Mouse (Mus musculus) neural tube, embryonic 14.5 days (tissue): Measurements from ENCODE around the gene Cldn10. TPM values are rescaled to one million over a fixed set of nuclear protein-coding genes. Genes with fewer than 3 reads are reported as not detected.

Experiments
- ATAC-seq: fragments of 200-750 bp; cut with Nextera tagmentation; 2 replicates; pipeline ENCODE4 v1.8.0; 2017; ENCODE audit warnings: low read depth, mild to moderate bottlenecking, moderate TSS enrichment, moderate library complexity
- H3K27ac ChIP-seq: fragments of 300-500 bp; sonication (generic); 2 replicates; pipeline ENCODE4 v1.5.1; 2014; ENCODE audit warnings: low read depth, mild to moderate bottlenecking, control low read depth, low read length, moderate library complexity, mixed read lengths
- H3K27me3 ChIP-seq: fragments of 300-500 bp; sonication (generic); 2 replicates; pipeline ENCODE4 v1.6.1; 2014; ENCODE audit warnings: low read length; ENCODE audit not compliant: control insufficient read depth, insufficient read depth
- H3K36me3 ChIP-seq: fragments of 300-500 bp; sonication (generic); 2 replicates; pipeline ENCODE4 v1.6.1; 2014; ENCODE audit warnings: low read length, mixed read lengths; ENCODE audit not compliant: control insufficient read depth, insufficient read depth
- H3K4me1 ChIP-seq: fragments of 300-500 bp; sonication (generic); 2 replicates; pipeline ENCODE4 v1.6.1; 2014; ENCODE audit warnings: low read length; ENCODE audit not compliant: control insufficient read depth, insufficient read depth
- H3K4me2 ChIP-seq: fragments of 300-500 bp; sonication (generic); 2 replicates; pipeline ENCODE4 v1.6.1; 2014; ENCODE audit warnings: mild to moderate bottlenecking, low read depth, low read length, control low read depth
- H3K4me3 ChIP-seq: fragments of 300-500 bp; sonication (generic); 2 replicates; pipeline ENCODE4 v1.5.1; 2014; ENCODE audit warnings: low read depth, low read length, control low read depth, mixed read lengths
- H3K9ac ChIP-seq: fragments of 300-500 bp; sonication (generic); replicated peaks from 2 replicates; pipeline ENCODE4 v1.6.1; 2014; ENCODE audit warnings: low read depth, mild to moderate bottlenecking, control low read depth, low read length, mixed read lengths
- H3K9me3 ChIP-seq: fragments of 300-500 bp; sonication (generic); 2 replicates; pipeline ENCODE4 v1.6.1; 2016; ENCODE audit warnings: low read length; ENCODE audit not compliant: control insufficient read depth
- WGBS: fragments of 180-500 bp; shearing (Covaris S2); extraction: QIAGEN DNeasy Blood & Tissue Kit; methylation state at CpG from one replicate; pipeline ENCODE4 v1.1.7; 2014; 5-methylcytosine and 5-hydroxymethylcytosine counted together
- polyA plus RNA-seq: library from polyadenylated mRNA; unstranded; fragments of >200 nt; fragmentation: Nextera tagmentation; extraction: Ambion mirVana; gene quantifications from 2 replicates; pipeline ENCODE4 v1.2.1, GENCODE M21; 2014

The Cldn10 gene
- polyA plus RNA-seq, 1 experiment from 2014 or later, result 1.7 TPM

DNA sequence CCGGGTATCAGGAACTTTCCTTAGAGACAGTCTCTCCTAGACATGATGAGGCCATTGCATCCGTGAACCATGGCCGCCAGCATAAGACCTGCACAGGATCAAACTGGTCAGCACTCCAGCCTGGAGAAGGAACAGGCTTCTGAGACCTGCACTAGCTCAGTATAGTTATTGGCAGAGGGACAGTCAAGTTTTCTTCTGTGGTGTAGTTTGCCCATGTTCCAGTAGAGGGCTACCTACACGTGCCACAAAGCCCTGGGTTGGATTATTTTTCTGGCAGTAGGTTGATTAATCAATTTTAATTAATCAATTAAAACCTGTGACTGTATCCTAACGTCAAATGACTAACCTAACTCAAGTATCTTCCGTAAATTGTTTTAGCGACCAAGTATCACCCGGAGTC lies 131.3 kb downstream of the Cldn10 start:
- Histone ChIP-seq H3K36me3 (peaks cover 12% of the 10 kb centered on the region), H3K27ac (no peak overlapping the region)
- WGBS, result 69% methylated on average over 8 of the region's 8 CpGs

DNA sequence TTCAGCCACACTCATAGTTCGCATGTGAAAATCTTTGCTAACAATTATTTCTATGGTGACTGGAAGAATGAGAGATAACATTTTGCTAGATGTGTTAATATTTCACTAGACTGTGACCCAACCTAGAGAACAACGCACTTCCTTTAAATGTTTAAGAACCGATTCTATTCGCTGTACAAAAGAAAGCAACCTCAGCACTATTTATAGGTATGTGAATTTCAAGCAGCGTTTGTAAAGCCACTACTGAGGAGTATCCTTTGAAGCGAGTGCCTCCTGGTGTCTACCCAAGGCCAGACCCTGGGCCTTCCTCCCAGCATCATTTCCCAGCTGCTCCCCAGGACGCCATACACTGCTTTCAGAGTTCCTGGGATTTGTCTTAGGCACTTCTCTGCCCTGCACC lies 132.9 kb downstream of the Cldn10 start:
- no peak overlapping the region for H3K9ac ChIP-seq
- peak overlapping the region; percentile 78; the same call in 1 of the 2 replicates for H3K4me2 ChIP-seq
- 0 out of 2 replicates have a peak overlapping the region, but pooled peaks have one; percentile 5 for H3K4me3 ChIP-seq
- H3K36me3 ChIP-seq, result peaks cover 4% of the 10 kb centered on the region; the same call in 1 of the 2 replicates
- ATAC-seq, result no peak
- H3K4me1 ChIP-seq, result peaks cover 41% of the 10 kb centered on the region
- H3K27me3 ChIP-seq, result no peaks in the 10 kb centered on the region
- 57% methylated on average over 7 of the region's 7 CpGs for WGBS
- H3K27ac ChIP-seq, result no peak overlapping the region
- no peaks in the 10 kb centered on the region for H3K9me3 ChIP-seq

More for the DNA sequence above, 131.3 kb downstream of the Cldn10 start:
- no peak overlapping the region for H3K4me2 ChIP-seq
- no peaks in the 10 kb centered on the region for H3K27me3 ChIP-seq
- no peak for ATAC-seq
- peaks cover 36% of the 10 kb centered on the region for H3K4me1 ChIP-seq
- no peak overlapping the region for H3K4me3 ChIP-seq
- H3K9ac ChIP-seq, result no peak overlapping the region
- no peaks in the 10 kb centered on the region for H3K9me3 ChIP-seq

DNA sequence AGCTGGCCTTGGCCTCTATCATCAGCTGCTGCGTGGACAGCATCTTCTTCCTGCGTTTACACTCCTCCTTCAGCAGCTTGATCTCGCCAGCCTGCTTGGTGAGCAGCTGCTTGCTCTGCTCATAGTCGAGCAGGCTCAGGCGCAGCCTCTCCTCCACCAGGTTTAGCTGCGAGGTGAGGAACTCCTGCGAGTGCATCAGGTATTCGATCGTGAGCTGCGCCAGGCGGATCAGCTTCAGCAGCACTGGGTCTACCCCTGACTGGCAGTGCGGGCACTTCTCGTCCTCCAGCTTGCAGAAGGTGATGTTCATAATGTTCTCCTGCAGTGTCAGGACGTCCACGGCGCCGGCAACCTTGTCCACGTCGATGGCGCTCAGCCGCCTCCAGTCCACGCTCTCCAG lies 134.5 kb downstream of the Cldn10 start:
- peak overlapping the region; percentile 43 for H3K4me3 ChIP-seq
- H3K9ac ChIP-seq, result peak overlapping the region; percentile 52
- no peak for ATAC-seq
- peaks cover 43% of the 10 kb centered on the region for H3K4me1 ChIP-seq
- H3K27ac ChIP-seq, result no peak overlapping the region
- H3K27me3 ChIP-seq, result no peaks in the 10 kb centered on the region
- peak overlapping the region; percentile 78 for H3K4me2 ChIP-seq
- 19% methylated on average over 22 of the region's 22 CpGs for WGBS
- H3K9me3 ChIP-seq, result no peaks in the 10 kb centered on the region
- peaks cover 4% of the 10 kb centered on the region; the same call in 1 of the 2 replicates for H3K36me3 ChIP-seq

DNA sequence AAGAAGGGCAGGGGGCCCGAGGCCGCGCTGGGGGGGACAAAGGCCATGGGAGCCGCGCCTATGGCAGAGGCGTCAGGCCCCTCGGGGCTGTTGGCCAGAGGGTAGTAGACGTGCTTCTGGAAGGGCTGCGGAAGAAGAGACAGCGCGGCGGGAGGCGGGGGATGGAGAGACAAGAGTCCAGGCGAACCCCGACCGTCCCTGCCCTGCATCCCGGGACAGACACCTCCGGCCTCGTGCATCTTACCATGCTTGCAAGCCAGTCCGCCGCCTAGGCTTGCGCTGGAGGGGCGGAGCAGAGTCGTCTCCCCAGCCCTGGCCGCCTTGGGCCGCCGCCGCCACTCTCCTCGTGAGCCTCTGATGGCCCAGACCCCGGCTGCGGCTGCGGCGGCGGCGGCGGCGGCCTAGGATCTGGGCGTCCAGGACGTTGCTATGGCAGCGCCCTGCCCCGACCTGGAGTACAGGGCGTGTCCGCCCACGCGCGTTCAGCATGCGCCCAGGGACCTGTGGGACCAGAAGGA lies 135.0 kb downstream of the Cldn10 start:
- H3K27ac ChIP-seq, result no peak overlapping the region
- H3K4me1 ChIP-seq, result peaks cover 43% of the 10 kb centered on the region
- no peaks in the 10 kb centered on the region for H3K27me3 ChIP-seq
- peak overlapping the region; percentile 52 for H3K9ac ChIP-seq
- H3K4me3 ChIP-seq, result peak overlapping the region; percentile 43
- WGBS, result 1% methylated on average over 39 of the region's 47 CpGs
- peak overlapping the region; percentile 78 for H3K4me2 ChIP-seq
- H3K9me3 ChIP-seq, result no peaks in the 10 kb centered on the region
- peaks cover 4% of the 10 kb centered on the region; the same call in 1 of the 2 replicates for H3K36me3 ChIP-seq
- ATAC-seq, result peak; percentile 12; the same call in 1 of the 2 replicates

Other genes with a start within 250 kb of the Cldn10 start
- gene Abcc4, start 81.7 kb upstream of the Cldn10 start, polyA plus RNA-seq, result 2.0 and 4.5 TPM in 2 replicates
- gene Dzip1, start 137.6 kb downstream of the Cldn10 start, polyA plus RNA-seq, result 90.3 and 130 TPM in 2 replicates
- 21.7 and 25.0 TPM in 2 replicates for gene Dnajc3, start 150.1 kb downstream of the Cldn10 start, polyA plus RNA-seq